Mouse (Mus musculus) MEL (cell line): Measurements from ENCODE around the gene Lcp1. TPM values are rescaled to one million over a fixed set of nuclear protein-coding genes. Genes with fewer than 3 reads are reported as not detected.

ENCODE experiments used
- DNase-seq: peaks from one replicate; pipeline ENCODE4 v3.0.0; 2011; ENCODE audit warnings: low read depth, low spot score
- H3K27ac ChIP-seq: 2 replicates; pipeline ENCODE4 v1.5.1; 2012; ENCODE audit warnings: low read depth, mild to moderate bottlenecking, control low read depth, low read length, moderate library complexity; ENCODE audit not compliant: control insufficient read depth
- H3K27me3 ChIP-seq, 2 experiments: fragments of 150-350 bp in 1 of 2; sonication (generic) in 1 of 2; 2 replicates each; pipeline ENCODE4 v1.6.1; 2012; ENCODE audit warnings: low read length in 2 of 2, mild to moderate bottlenecking in 2 of 2, improper control_type of control experiment in 1 of 2, moderate library complexity in 1 of 2; ENCODE audit not compliant: insufficient read depth in 2 of 2, control insufficient read depth in 1 of 2
- H3K36me3 ChIP-seq, 2 experiments: 2 replicates each; pipeline ENCODE4 v1.6.1; 2012 to 2014; ENCODE audit warnings: low read length in 2 of 2, improper control_type of control experiment in 1 of 2, inconsistent platforms in 1 of 2, mild to moderate bottlenecking in 1 of 2; ENCODE audit not compliant: insufficient read depth in 2 of 2, control insufficient read depth in 1 of 2
- H3K4me1 ChIP-seq, 2 experiments: fragments of 150-350 bp in 1 of 2; sonication (generic) in 1 of 2; 2 replicates each; pipeline ENCODE4 v1.6.1; 2012; ENCODE audit warnings: low read length in 2 of 2, improper control_type of control experiment in 1 of 2, mild to moderate bottlenecking in 1 of 2; ENCODE audit not compliant: insufficient read depth in 2 of 2, control insufficient read depth in 1 of 2
- H3K4me3 ChIP-seq, 2 experiments: fragments of 150-350 bp in 1 of 2; sonication (generic) in 1 of 2; 2 replicates each; pipeline ENCODE4 v1.5.1; 2012; ENCODE audit warnings: low read depth in 2 of 2, low read length in 2 of 2, mild to moderate bottlenecking in 2 of 2, moderate library complexity in 2 of 2, control low read depth in 1 of 2, improper control_type of control experiment in 1 of 2; ENCODE audit not compliant: control insufficient read depth in 1 of 2, insufficient read depth in 1 of 2
- H3K79me2 ChIP-seq: 2 replicates; pipeline ENCODE4 v1.6.1; 2012; ENCODE audit warnings: mild to moderate bottlenecking, low read length, moderate library complexity; ENCODE audit not compliant: control insufficient read depth, poor library complexity, insufficient read depth
- H3K9ac ChIP-seq: 2 replicates; pipeline ENCODE4 v1.6.1; 2012; ENCODE audit warnings: low read depth, mild to moderate bottlenecking, control low read depth, low read length, moderate library complexity; ENCODE audit not compliant: control insufficient read depth, poor library complexity, severe bottlenecking
- H3K9me3 ChIP-seq: fragments of 150-350 bp; sonication (generic); replicated peaks from 2 replicates; pipeline ENCODE4 v1.6.1; 2012; ENCODE audit warnings: mild to moderate bottlenecking, low read length, improper control_type of control experiment, moderate library complexity; ENCODE audit not compliant: insufficient read depth
- BHLHE40 ChIP-seq: IDR thresholded peaks from 2 replicates; pipeline ENCODE4 v1.6.1; 2012; ENCODE audit warnings: low read depth, mild to moderate bottlenecking, inconsistent platforms, low read length, improper control_type of control experiment, borderline replicate concordance
- CHD1 ChIP-seq: IDR thresholded peaks from 2 replicates; pipeline ENCODE4 v1.6.1; 2012; ENCODE audit warnings: low read depth, mild to moderate bottlenecking, inconsistent platforms, low read length, improper control_type of control experiment
- CHD2 ChIP-seq: IDR thresholded peaks from 2 replicates; pipeline ENCODE4 v1.6.1; 2011; ENCODE audit warnings: low read length, improper control_type of control experiment
- ELF1 ChIP-seq: IDR thresholded peaks from 2 replicates; pipeline ENCODE4 v1.6.1; 2014; ENCODE audit warnings: low read depth, mild to moderate bottlenecking, inconsistent platforms, low read length, improper control_type of control experiment, moderate library complexity
- EP300 ChIP-seq, 2 experiments: IDR thresholded peaks; 2 replicates each; pipeline ENCODE4 v1.6.1; 2011; ENCODE audit warnings: improper control_type of control experiment in 2 of 2, low read length in 2 of 2, low read depth in 1 of 2, mild to moderate bottlenecking in 1 of 2
- ETS1 ChIP-seq: IDR thresholded peaks from 2 replicates; pipeline ENCODE4 v1.6.1; 2012; ENCODE audit warnings: low read depth, mild to moderate bottlenecking, inconsistent platforms, low read length, improper control_type of control experiment, moderate library complexity
- GABPA ChIP-seq: IDR thresholded peaks from 2 replicates; pipeline ENCODE4 v1.6.1; 2012; ENCODE audit warnings: low read depth, mild to moderate bottlenecking, inconsistent platforms, low read length, improper control_type of control experiment, moderate library complexity
- GATA1 ChIP-seq: IDR thresholded peaks from 2 replicates; pipeline ENCODE4 v1.6.1; 2011; ENCODE audit warnings: low read depth, low read length, improper control_type of control experiment
- KAT2A ChIP-seq: conservative IDR thresholded peaks from 2 replicates; pipeline ENCODE4 v1.6.1; 2012; ENCODE audit warnings: low read depth, low read length, improper control_type of control experiment, inconsistent platforms
- MAFK ChIP-seq: IDR thresholded peaks from 2 replicates; pipeline ENCODE4 v1.6.1; 2011; ENCODE audit warnings: low read depth, mild to moderate bottlenecking, low read length, improper control_type of control experiment, borderline replicate concordance
- MAX ChIP-seq: IDR thresholded peaks from 2 replicates; pipeline ENCODE4 v1.6.1; 2011; ENCODE audit warnings: low read length, improper control_type of control experiment
- MAZ ChIP-seq: IDR thresholded peaks from 2 replicates; pipeline ENCODE4 v1.6.1; 2012; ENCODE audit warnings: low read depth, mild to moderate bottlenecking, inconsistent platforms, low read length, improper control_type of control experiment
- MEF2A ChIP-seq: IDR thresholded peaks from 2 replicates; pipeline ENCODE4 v1.6.1; 2014; ENCODE audit warnings: low read depth, mild to moderate bottlenecking, inconsistent platforms, low read length, improper control_type of control experiment; ENCODE audit not compliant: poor library complexity, insufficient replicate concordance, severe bottlenecking; ENCODE audit errors: extremely low read depth
- MXI1 ChIP-seq: IDR thresholded peaks from 2 replicates; pipeline ENCODE4 v1.6.1; 2011; ENCODE audit warnings: mild to moderate bottlenecking, low read depth, low read length, improper control_type of control experiment
- MYB ChIP-seq: IDR thresholded peaks from 2 replicates; pipeline ENCODE4 v1.6.1; 2011; ENCODE audit warnings: mild to moderate bottlenecking, low read depth, low read length, improper control_type of control experiment
- MYC ChIP-seq: IDR thresholded peaks from 2 replicates; pipeline ENCODE4 v1.6.1; 2011; ENCODE audit warnings: low read depth, mild to moderate bottlenecking, low read length, improper control_type of control experiment, moderate library complexity
- NRF1 ChIP-seq: IDR thresholded peaks from 2 replicates; pipeline ENCODE4 v1.6.1; 2014; ENCODE audit warnings: low read depth, mild to moderate bottlenecking, inconsistent platforms, low read length, improper control_type of control experiment, moderate library complexity; ENCODE audit not compliant: poor library complexity, insufficient read depth, severe bottlenecking
- POLR2A ChIP-seq, 2 experiments: IDR thresholded peaks; 2 replicates each; pipeline ENCODE4 v1.6.1; 2011 to 2012; ENCODE audit warnings: low read length in 2 of 2, mild to moderate bottlenecking in 2 of 2, control low read depth in 1 of 2, improper control_type of control experiment in 1 of 2, low read depth in 1 of 2, moderate library complexity in 1 of 2; ENCODE audit not compliant: control insufficient read depth in 1 of 2, insufficient read depth in 1 of 2, poor library complexity in 1 of 2
- POLR2AphosphoS2 ChIP-seq: IDR thresholded peaks from 2 replicates; pipeline ENCODE4 v1.6.1; 2011; ENCODE audit warnings: low read length, improper control_type of control experiment
- POLR2AphosphoS5 ChIP-seq: IDR thresholded peaks from 2 replicates; pipeline ENCODE4 v1.6.1; 2012; ENCODE audit warnings: low read depth, borderline replicate concordance, mild to moderate bottlenecking, inconsistent platforms, low read length, moderate library complexity, mixed read lengths
- RAD21 ChIP-seq: IDR thresholded peaks from 2 replicates; pipeline ENCODE4 v1.6.1; 2011; ENCODE audit warnings: mild to moderate bottlenecking, low read depth, low read length, improper control_type of control experiment
- RCOR1 ChIP-seq: IDR thresholded peaks from 2 replicates; pipeline ENCODE4 v1.6.1; 2012; ENCODE audit warnings: low read depth, mild to moderate bottlenecking, inconsistent platforms, low read length, improper control_type of control experiment
- SIN3A ChIP-seq: IDR thresholded peaks from 2 replicates; pipeline ENCODE4 v1.6.1; 2012; ENCODE audit warnings: low read length, improper control_type of control experiment, inconsistent platforms
- TAL1 ChIP-seq: IDR thresholded peaks from 2 replicates; pipeline ENCODE4 v1.6.1; 2012; ENCODE audit warnings: mild to moderate bottlenecking, inconsistent platforms, low read length, moderate library complexity, mixed read lengths
- TBP ChIP-seq: IDR thresholded peaks from 2 replicates; pipeline ENCODE4 v1.8.0; 2011; ENCODE audit warnings: low read depth, low read length, improper control_type of control experiment
- TCF12 ChIP-seq: IDR thresholded peaks from 2 replicates; pipeline ENCODE4 v1.6.1; 2014; ENCODE audit warnings: low read depth, mild to moderate bottlenecking, inconsistent platforms, low read length, improper control_type of control experiment, moderate library complexity
- UBTF ChIP-seq: IDR thresholded peaks from 2 replicates; pipeline ENCODE4 v1.6.1; 2012; ENCODE audit warnings: low read depth, mild to moderate bottlenecking, inconsistent platforms, low read length, improper control_type of control experiment, moderate library complexity, borderline replicate concordance; ENCODE audit not compliant: insufficient read depth
- USF1 ChIP-seq: IDR thresholded peaks from 2 replicates; pipeline ENCODE4 v1.6.1; 2014; ENCODE audit warnings: low read depth, mild to moderate bottlenecking, inconsistent platforms, low read length, improper control_type of control experiment, moderate library complexity
- USF2 ChIP-seq, 2 experiments: IDR thresholded peaks; 2 replicates each; pipeline ENCODE4 v1.6.1; 2011 to 2012; ENCODE audit warnings: improper control_type of control experiment in 2 of 2, low read length in 2 of 2, borderline replicate concordance in 1 of 2, inconsistent platforms in 1 of 2, low read depth in 1 of 2, mild to moderate bottlenecking in 1 of 2; ENCODE audit not compliant: insufficient read depth in 1 of 2
- ZMIZ1 ChIP-seq: IDR thresholded peaks from 2 replicates; pipeline ENCODE4 v1.6.1; 2012; ENCODE audit warnings: low read depth, mild to moderate bottlenecking, inconsistent platforms, low read length, improper control_type of control experiment, moderate library complexity
- ZNF384 ChIP-seq: IDR thresholded peaks from 2 replicates; pipeline ENCODE4 v1.6.1; 2012; ENCODE audit warnings: low read depth, mild to moderate bottlenecking, inconsistent platforms, low read length, improper control_type of control experiment
- polyA plus RNA-seq, 2 experiments: library from polyadenylated mRNA; stranded (reverse) in 1 of 2; unstranded in 1 of 2; fragments of >175 nt in 1 of 2; fragments of >200 nt in 1 of 2; gene quantifications; 2 replicates each; pipeline versions ENCODE4 v1.2.1 to v1.2.4; 2012; ENCODE audit warnings: low replicate concordance in 2 of 2, low read depth in 1 of 2; ENCODE audit not compliant: insufficient read length in 2 of 2, insufficient read depth in 1 of 2, missing spikeins in 1 of 2
- total RNA-seq: library from RNA; depleted of rRNA; stranded (reverse); fragments of 300-350 nt; gene quantifications from 2 replicates; pipeline ENCODE4 v1.2.3, GENCODE M21; 2012

Gene Lcp1
- total and polyA plus RNA-seq, 3 experiments = 11.0 to 20.3 TPM; not detected in 1

- Histone ChIP-seq H3K9me3 (no peaks in the 10 kb centered on the region), H3K9ac (peak overlapping the region; percentile 52), H3K79me2 (no peaks in the 10 kb centered on the region)
- no peak for TF ChIP-seq UBTF
- TF ChIP-seq CHD1 = no peak
- TF ChIP-seq ETS1 = peak; percentile 95
- no peak for TF ChIP-seq POLR2A (IDR thresholded peaks at IDR 0.05; ENCODE audit: control insufficient read depth in 1 of 2, insufficient read depth in 1 of 2, low read depth in 1 of 2, low read length in 2 of 2, poor library complexity in 1 of 2)
- no peak for TF ChIP-seq POLR2AphosphoS5
- peak; percentile 72 for TF ChIP-seq SIN3A
- TF ChIP-seq GATA1 = peak; percentile 84
- no peak for TF ChIP-seq USF2 (IDR thresholded peaks at IDR 0.05; ENCODE audit: borderline replicate concordance in 1 of 2, insufficient read depth in 1 of 2, low read depth in 1 of 2, low read length in 2 of 2)
- peak; percentile 72; the same call in 1 of the 2 replicates for TF ChIP-seq TBP
- peak; percentile 93 for TF ChIP-seq TCF12
- TF ChIP-seq ZMIZ1 = no peak; the same call in 1 of the 2 replicates
- peak; percentile 94 to 96 for TF ChIP-seq EP300 (IDR thresholded peaks at IDR 0.05; ENCODE audit: low read depth in 1 of 2, low read length in 2 of 2)
- TF ChIP-seq NRF1 = no peak
- TF ChIP-seq RCOR1 = peak; percentile 93
- no peak for TF ChIP-seq MYC
- TF ChIP-seq POLR2AphosphoS2 = no peak
- TF ChIP-seq ZNF384 = peak; percentile 10; the same call in 1 of the 2 replicates
- no peak for TF ChIP-seq GABPA
- peak; percentile 73; the same call in 1 of the 2 replicates for TF ChIP-seq MEF2A
- peak; percentile 76 for TF ChIP-seq MYB
- TF ChIP-seq USF1 = peak; percentile 21; the same call in 1 of the 2 replicates
- TF ChIP-seq RAD21 = no peak
- TF ChIP-seq TAL1 = 0 out of 2 replicates have a peak, but pooled peaks have one; percentile 34
- TF ChIP-seq MAFK = peak; percentile 62; the same call in 1 of the 2 replicates
- 0 out of 2 replicates have a peak, but pooled peaks have one; percentile 29 for TF ChIP-seq MAX
- TF ChIP-seq CHD2 = peak; percentile 15; the same call in 1 of the 2 replicates
- 0 out of 2 replicates have a peak, but pooled peaks have one; percentile 34 for TF ChIP-seq MAZ
- peak; percentile 66 for TF ChIP-seq BHLHE40
- TF ChIP-seq KAT2A = peak; percentile 53; the same call in 1 of the 2 replicates
- TF ChIP-seq ELF1 = peak; percentile 25; the same call in 1 of the 2 replicates
- TF ChIP-seq MXI1 = peak; percentile 28; the same call in 1 of the 2 replicates
- TF ChIP-seq, all 39 proteins: peak for 20
- peak overlapping the region; percentile 97 for H3K27ac ChIP-seq
- DNase-seq = peak; percentile 92
- H3K36me3 ChIP-seq = peaks cover 0 to 26% of the 10 kb centered on the region in 2 experiments; a peak in 2 of 4 replicates
- H3K4me3 ChIP-seq = peak overlapping the region; percentile 24 to 55
- H3K4me1 ChIP-seq = peaks cover 15 to 25% of the 10 kb centered on the region in 2 experiments
- no peaks in the 10 kb centered on the region for H3K27me3 ChIP-seq
These were observed 17.3 kb downstream of the Lcp1 start for GRCm38 (mm10) chr14:75148229-75148628.
